Mouse (Mus musculus) layer of hippocampus, adult 9-11 months (tissue): ENCODE data around the gene Tcf7l1.
A peak's percentile ranks its signal among the peaks of the same experiment; 100 is the strongest.

Experiments used
- DNase-seq: peaks from one replicate; pipeline ENCODE4 v3.0.0; 2022

Gene Tcf7l1

GRCm38 (mm10) chr6:72744144-72744800, 44.8 kb downstream of the Tcf7l1 start:
- no peak for DNase-seq

- no peak for DNase-seq
Measured at GRCm38 (mm10) chr6:72743624-72744041, 45.4 kb downstream of the Tcf7l1 start.

GRCm38 (mm10) chr6:72742331-72742730, 46.7 kb downstream of the Tcf7l1 start:
- DNase-seq = no peak

GRCm38 (mm10) chr6:72740596-72741421, 48.2 kb downstream of the Tcf7l1 start:
- no peak for DNase-seq

GRCm38 (mm10) chr6:72736872-72737271, 52.2 kb downstream of the Tcf7l1 start:
- DNase-seq = no peak

- no peak for DNase-seq
Measured at GRCm38 (mm10) chr6:72735206-72735605, 53.8 kb downstream of the Tcf7l1 start.

- no peak for DNase-seq
Measured at GRCm38 (mm10) chr6:72733375-72733774, 55.7 kb downstream of the Tcf7l1 start.

GRCm38 (mm10) chr6:72732109-72732508, 56.9 kb downstream of the Tcf7l1 start:
- DNase-seq = no peak

- peak; percentile 26 for DNase-seq
Measured at GRCm38 (mm10) chr6:72730560-72730849, 58.5 kb downstream of the Tcf7l1 start.

- no peak for DNase-seq
Measured at GRCm38 (mm10) chr6:72729831-72730559, 59.1 kb downstream of the Tcf7l1 start.

GRCm38 (mm10) chr6:72727826-72728225, 61.2 kb downstream of the Tcf7l1 start:
- no peak for DNase-seq

GRCm38 (mm10) chr6:72724494-72725180, 64.4 kb downstream of the Tcf7l1 start:
- no peak for DNase-seq

- DNase-seq = no peak
Measured at GRCm38 (mm10) chr6:72723731-72724385, 65.2 kb downstream of the Tcf7l1 start.

- no peak for DNase-seq
Measured at GRCm38 (mm10) chr6:72723143-72723542, 65.9 kb downstream of the Tcf7l1 start.

GRCm38 (mm10) chr6:72720852-72721251, 68.2 kb downstream of the Tcf7l1 start:
- no peak for DNase-seq

- peak; percentile 17 for DNase-seq
Measured at GRCm38 (mm10) chr6:72714726-72715125, 74.3 kb downstream of the Tcf7l1 start.

- no peak for DNase-seq
Measured at GRCm38 (mm10) chr6:72714250-72714649, 74.8 kb downstream of the Tcf7l1 start.

GRCm38 (mm10) chr6:72711508-72712081, 77.5 kb downstream of the Tcf7l1 start:
- DNase-seq = peak; percentile 47

GRCm38 (mm10) chr6:72710897-72711507, 78.1 kb downstream of the Tcf7l1 start:
- DNase-seq = peak; percentile 52

GRCm38 (mm10) chr6:72699467-72700126, 89.5 kb downstream of the Tcf7l1 start:
- DNase-seq = peak; percentile 16

GRCm38 (mm10) chr6:72698559-72698958, 90.5 kb downstream of the Tcf7l1 start:
- DNase-seq = no peak
